Mouse (Mus musculus) olfactory bulb, adult 2 months (tissue): ENCODE measurements around the gene Rbm47.

Experiments
- CTCF ChIP-seq: fragments of 200-500 bp; IDR thresholded peaks from 2 replicates; pipeline ENCODE4 v1.5.1; 2012; ENCODE audit warnings: low read depth, mild to moderate bottlenecking, low read length, moderate library complexity; ENCODE audit not compliant: insufficient read depth
- POLR2A ChIP-seq: fragments of 200-500 bp; IDR thresholded peaks from 2 replicates; pipeline ENCODE4 v1.6.1; 2012; ENCODE audit warnings: mild to moderate bottlenecking, low read depth, low read length, moderate library complexity; ENCODE audit not compliant: insufficient read depth

DNA sequence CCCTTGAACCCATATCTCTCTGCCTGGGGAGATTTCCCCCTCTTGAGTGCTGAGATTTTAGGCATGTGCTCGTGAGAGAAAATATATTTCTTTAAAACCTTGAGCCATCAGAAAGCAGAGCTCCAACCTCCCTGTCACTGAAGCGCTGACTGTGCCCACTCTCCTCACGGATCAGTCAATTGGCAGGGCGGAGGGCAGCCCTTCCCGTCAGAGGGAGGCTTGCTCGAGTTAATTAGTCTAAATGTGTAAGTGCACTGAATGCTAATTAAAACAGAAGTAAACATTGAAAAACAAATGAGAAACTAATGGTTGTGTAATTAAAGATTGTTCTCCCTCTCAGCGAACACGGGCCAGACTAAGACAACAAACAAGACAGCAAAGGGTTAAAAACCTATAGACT is 72.6 kb downstream of the Rbm47 start:
- TF ChIP-seq CTCF (no peak), POLR2A (no peak)
